Mouse (Mus musculus) frontal cortex, postnatal 36 days (tissue): Measurements from ENCODE around the gene Olfr288.
A peak's percentile ranks its signal among the peaks of the same experiment; 100 is the strongest.

Experiments used
- DNase-seq, 2 experiments: peaks; one replicate each; pipeline ENCODE4 v3.0.0; 2022; ENCODE audit warnings: low spot score in 2 of 2

The Olfr288 gene

GRCm38 (mm10) chr15:98195442-98195841 is at the start of gene Olfr288:
TSS of gene Olfr288 (minus strand) at chr15:98195542.
- no peak for DNase-seq

DNA sequence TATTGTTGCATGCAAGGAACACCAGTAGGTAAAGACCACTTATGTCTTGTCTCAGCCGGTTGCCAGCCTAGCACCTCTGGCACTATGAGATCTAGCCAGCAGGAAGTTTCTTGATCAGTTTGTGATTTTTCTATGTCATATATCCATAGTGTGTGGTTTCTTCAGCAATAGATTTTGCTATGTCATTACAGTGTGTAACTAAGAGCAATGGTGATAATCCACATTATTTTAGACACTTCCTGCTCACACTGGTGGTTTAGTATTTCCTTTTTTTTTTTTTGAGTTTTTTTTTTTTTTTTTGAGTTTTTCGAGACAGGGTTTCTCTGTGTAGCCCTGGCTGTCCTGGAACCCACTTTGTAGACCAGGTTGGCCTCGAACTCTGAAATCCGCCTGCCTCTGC is 40.1 kb upstream of the Olfr288 start:
- no peak for DNase-seq

GRCm38 (mm10) chr15:98234350-98234749 is 39.0 kb upstream of the Olfr288 start, which contains the start of gene Olfr286:
TSS of gene Olfr286 (minus strand) at chr15:98234450.
- no peak for DNase-seq

GRCm38 (mm10) chr15:98226096-98226495 is 30.8 kb upstream of the Olfr288 start:
- no peak for DNase-seq

DNA sequence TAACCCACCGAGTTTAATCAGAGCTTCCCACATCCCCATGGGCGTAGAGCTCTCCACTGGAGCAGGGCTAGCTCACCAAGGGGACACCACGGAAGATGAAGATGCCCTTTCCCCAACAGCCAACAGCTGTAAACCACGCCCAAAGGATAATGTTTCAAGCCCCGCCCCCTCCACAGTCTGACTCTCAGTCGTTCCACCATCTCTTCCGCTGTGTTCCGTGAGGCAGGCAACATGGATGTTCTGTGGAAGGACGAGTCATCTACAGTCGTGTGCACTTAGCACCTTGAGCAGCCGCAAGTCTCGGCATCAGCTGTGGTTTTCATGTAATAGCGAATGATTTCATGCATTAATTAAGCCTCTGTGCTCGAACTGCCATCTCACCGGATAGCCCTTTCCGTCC is 30.3 kb upstream of the Olfr288 start:
- no peak for DNase-seq

GRCm38 (mm10) chr15:98222377-98222776 is 27.0 kb upstream of the Olfr288 start:
- no peak for DNase-seq

- peak in 1 of 2 experiments; percentile 6 for DNase-seq
Observed at GRCm38 (mm10) chr15:98220877-98221276, 25.5 kb upstream of the Olfr288 start, which contains the start of the genes Gm44579 and Olfr287. TSS of gene Gm44579 (minus strand) at chr15:98220977. TSS of gene Olfr287 (minus strand) at chr15:98221056.

- no peak for DNase-seq
Observed at GRCm38 (mm10) chr15:98214130-98214529, 18.8 kb upstream of the Olfr288 start.

- no peak for DNase-seq
Observed at GRCm38 (mm10) chr15:98213336-98213870, 18.1 kb upstream of the Olfr288 start.

GRCm38 (mm10) chr15:98209676-98210075 is 14.3 kb upstream of the Olfr288 start:
- DNase-seq: no peak

DNA sequence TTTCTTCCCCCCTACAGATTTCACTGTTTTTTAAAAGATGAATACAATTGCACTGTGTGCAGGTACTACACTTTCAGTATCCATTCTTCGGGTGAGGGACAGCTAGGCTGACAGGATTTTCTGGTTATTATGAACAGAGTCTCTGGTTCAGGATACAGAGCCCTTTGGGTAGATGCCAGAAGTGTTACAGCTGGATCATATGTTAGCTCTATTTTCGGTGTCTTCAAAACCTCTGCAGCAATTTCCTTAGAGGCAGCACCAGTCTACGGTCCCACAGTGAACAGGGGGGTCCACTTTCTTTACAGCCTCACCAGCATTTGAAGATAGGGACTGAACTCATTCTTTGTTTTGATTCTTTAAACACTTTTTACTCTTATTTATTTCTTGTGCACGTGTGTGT is 10.9 kb downstream of the Olfr288 start:
- DNase-seq: no peak

DNA sequence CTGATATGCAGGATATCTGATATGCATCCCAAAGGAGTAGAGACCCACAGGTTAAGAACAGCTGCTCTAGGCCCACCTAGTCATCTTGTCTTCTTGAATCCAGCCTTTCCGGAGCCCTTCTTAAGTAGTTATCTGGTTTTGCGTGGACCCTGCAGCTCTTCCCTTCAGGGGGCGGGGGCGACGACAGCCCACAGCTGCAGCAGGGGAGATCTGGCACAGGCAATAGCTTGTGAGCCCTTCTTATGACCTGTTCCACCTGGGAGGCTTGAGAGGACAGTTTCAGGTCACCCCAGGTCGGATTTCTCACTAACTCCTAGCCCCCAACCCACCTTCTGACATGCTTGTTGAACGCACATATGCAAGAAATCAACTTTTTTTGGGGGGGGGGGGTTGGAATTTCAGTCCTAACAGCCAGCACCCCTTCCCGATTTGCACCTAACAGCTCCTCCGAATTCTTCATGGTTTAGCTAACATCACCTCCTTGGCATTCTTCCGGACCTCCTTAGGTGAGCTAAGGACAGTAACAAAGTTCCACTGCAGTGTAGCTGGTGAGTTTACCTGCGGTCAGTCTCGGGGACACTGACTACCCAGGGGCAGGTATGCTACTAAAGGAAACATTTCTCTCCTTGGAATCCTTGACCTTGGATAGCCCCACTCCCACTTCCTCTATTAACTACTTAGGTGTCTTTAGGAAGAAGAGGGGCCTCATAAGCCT is 13.3 kb downstream of the Olfr288 start:
- no peak for DNase-seq

DNA sequence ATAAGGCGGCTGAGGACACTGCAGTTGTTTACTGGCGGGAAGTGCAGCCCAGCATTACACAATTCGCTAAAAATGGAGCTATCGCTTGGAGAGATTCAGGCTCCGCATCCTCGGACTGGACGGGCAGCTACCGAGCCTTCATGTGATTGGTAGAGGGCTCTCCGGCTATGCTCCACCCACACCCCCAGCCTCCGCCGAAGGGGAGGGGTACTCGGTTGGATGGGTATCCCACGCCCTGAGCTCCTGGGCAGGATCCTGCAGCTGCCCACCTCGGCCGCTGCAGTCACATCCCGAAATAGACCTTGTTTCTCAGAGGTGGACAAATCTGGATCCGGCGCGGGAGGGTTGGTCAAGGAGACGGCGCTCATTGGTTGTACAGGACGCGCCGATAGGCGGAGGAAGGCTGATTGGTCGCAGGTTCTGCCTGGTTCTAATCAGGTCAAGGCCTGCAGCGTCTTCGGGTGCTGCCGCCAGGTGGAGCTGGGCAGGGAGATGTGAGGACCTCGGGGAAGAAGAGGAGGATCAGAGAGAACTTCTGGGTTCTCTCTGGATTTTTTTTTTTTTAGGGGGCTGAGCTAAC is 14.1 kb downstream of the Olfr288 start:
- peak; percentile 93 to 96 for DNase-seq

DNA sequence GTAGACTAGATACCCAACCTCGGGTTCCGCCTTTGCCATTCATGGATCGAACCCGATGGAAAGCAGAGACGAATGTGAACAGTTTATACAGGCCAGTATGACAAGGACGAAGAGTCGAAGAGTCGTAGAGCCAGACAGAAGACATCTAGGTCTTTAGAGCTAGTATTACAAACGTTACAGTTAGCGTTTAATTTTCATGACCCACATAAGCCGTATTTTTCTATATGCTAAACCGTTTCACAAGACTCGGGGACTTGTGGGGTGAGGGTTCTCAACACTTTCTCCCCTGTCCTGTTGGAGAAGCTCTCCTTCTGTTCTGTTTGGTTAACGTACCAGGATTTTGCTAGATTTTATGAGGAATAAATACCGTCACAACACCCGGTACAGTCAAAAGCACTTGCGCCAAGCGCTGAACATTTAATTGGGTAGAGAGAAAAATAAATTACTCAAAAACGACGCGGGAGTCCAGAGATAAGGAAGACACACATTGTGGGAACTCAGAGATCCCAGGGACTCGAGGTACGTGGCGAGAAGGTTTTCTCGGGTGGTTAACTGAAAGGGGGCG is 14.7 kb downstream of the Olfr288 start:
- DNase-seq: no peak

DNA sequence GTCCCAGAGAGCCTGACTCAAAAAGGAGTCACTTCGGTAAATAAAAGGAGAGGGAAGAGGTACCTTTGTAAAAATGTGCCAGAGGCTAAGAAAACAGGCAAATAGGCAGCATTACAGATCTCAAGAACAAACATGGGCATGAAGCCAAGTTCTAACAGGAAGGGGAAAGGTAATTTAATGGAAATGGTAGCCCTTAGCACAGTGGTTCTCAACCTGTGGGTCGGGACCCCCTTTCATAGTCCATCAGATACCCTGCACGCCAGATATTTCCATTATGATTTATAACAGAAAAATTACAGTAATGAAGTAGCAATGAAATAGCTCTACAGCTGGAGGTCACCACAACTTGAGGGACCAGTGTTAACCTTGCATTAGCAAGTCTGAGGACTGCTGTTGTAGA is 18.0 kb downstream of the Olfr288 start:
- no peak for DNase-seq

GRCm38 (mm10) chr15:98173821-98174220 is 21.5 kb downstream of the Olfr288 start:
- peak; percentile 73 to 89 for DNase-seq

GRCm38 (mm10) chr15:98172113-98172512 is 23.2 kb downstream of the Olfr288 start:
- no peak for DNase-seq

GRCm38 (mm10) chr15:98170917-98171316 is 24.4 kb downstream of the Olfr288 start:
- DNase-seq: no peak

DNA sequence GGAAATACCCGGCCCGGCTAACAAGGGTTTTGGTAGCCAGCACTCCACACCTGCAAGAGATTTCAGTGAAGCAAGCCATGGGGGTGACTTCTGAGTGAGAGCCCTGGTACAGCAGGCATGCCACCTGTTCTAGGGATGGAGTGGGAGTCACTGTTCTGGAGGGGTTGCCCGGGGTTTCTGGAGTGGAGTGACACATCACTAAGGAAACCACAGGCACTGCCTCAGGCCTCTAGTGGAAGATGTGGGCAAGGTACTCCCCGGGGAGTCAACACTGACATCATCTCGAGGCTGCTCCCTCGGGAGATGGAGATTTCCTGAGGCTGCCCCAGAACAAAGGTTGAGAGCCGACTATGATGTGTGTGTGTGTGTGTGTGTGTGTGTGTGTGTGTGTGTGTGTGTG is 25.0 kb downstream of the Olfr288 start:
- DNase-seq: peak; percentile 58 to 63

DNA sequence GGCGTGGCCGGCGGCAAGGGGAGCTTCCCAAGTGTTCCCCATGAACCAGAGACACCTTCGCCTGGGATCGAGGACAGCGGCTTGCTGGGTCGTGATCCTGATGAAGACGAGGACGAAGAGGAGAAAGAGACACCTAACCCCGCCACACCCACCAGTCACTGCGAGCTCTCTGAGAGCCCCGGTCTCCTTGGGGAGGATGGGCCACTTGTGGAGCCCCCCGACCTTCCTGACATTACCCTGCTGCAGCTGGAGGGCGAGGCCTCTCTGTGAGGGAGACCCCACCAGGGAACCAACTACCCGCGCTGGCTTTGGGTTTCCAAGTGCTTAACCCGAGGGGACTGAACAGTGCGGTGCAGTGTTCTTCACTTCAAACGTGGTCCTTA is 26.7 kb downstream of the Olfr288 start:
- DNase-seq: no peak

GRCm38 (mm10) chr15:98167645-98168621 is 27.4 kb downstream of the Olfr288 start:
- DNase-seq: peak; percentile 87 to 93
